Mouse (Mus musculus): ENCODE results near the gene Yipf2. TPM values are rescaled to one million over a fixed set of nuclear protein-coding genes. Genes with fewer than 3 reads are reported as not detected.

Yipf2 gene
- total and polyA plus RNA-seq, 3 experiments: 16.6 to 21.2 (median 17.5) TPM

DNA sequence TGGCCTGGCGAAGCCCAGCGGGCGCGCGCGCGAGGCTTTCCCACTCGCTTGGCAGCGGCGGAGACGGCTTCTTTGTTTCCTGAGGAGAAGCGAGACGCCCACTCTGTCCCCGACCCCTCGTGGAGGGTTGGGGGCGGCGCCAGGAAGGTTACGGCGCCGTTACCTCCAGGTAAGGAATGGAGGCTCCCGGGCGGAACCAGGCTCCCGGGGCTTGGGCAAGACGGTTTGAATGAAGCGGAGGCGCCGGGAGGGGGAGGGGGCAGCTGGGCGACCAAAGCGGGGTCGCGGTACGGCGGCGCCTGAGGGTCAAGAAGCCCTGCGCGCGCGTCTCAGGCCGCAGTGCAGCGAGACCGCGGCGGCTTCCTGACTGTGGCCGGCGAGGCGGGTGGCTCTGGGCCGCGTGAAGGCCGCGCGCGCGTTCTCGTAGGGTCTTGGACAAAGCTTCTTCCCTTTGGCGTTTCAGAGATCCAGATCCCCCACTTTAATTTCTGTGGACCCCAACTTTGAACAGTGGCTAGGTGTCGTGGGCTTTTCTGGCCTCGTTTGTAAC is 23.7 kb upstream of the Yipf2 start:
- dilution Hi-C loops (cut with MboI; ENCODE audit: extremely low pct_ligation_motif_present, extremely low pct_unique_long_range_greater_than_20kb, low sequenced_read_pairs): no loop called here
- no peaks in the 10 kb centered on the region for H3K27me3 ChIP-seq (replicated peaks)
- peak overlapping the region; percentile 64 for H3K27ac ChIP-seq (ENCODE audit: insufficient read depth, low read depth)
- TF ChIP-seq HCFC1 (IDR thresholded peaks at IDR 0.05; ENCODE audit: low read depth, low read length) (peak; percentile 73), POLR2A (IDR thresholded peaks at IDR 0.05; ENCODE audit: low read depth, low read length) (peak; percentile 53; the same call in 1 of the 2 replicates), MAX (IDR thresholded peaks at IDR 0.05; ENCODE audit: low read length) (peak; percentile 64; the same call in 1 of the 2 replicates), CHD1 (IDR thresholded peaks at IDR 0.05; ENCODE audit: low read depth, low read length) (no peak), ZKSCAN1 (IDR thresholded peaks at IDR 0.05; ENCODE audit: borderline replicate concordance, low read depth, low read length) (no peak), ELF1 (IDR thresholded peaks at IDR 0.05; ENCODE audit: low read depth, low read length) (peak; percentile 74; the same call in 1 of the 2 replicates), CTCF (conservative IDR thresholded peaks at IDR 0.05 in 1 of 2, IDR thresholded peaks at IDR 0.05 in 1 of 2; ENCODE audit: low read depth in 2 of 2, low read length in 2 of 2) (no peak), JUND (conservative IDR thresholded peaks at IDR 0.05; ENCODE audit: low read depth, low read length) (no peak), USF2 (conservative IDR thresholded peaks at IDR 0.05; ENCODE audit: low read depth, low read length) (no peak), POLR2AphosphoS2 (IDR thresholded peaks at IDR 0.05; ENCODE audit: low read depth, low read length) (no peak), ZMIZ1 (IDR thresholded peaks at IDR 0.05; ENCODE audit: low read depth, low read length) (0 out of 2 replicates have a peak, but pooled peaks have one; percentile 48), EP300 (IDR thresholded peaks at IDR 0.05; ENCODE audit: low read length) (no peak), SIN3A (IDR thresholded peaks at IDR 0.05; ENCODE audit: low read length) (peak; percentile 53; the same call in 1 of the 2 replicates), RCOR1 (conservative IDR thresholded peaks at IDR 0.05; ENCODE audit: low read depth, low read length) (no peak), MAZ (IDR thresholded peaks at IDR 0.05; ENCODE audit: low read depth, low read length) (no peak; the same call in 1 of the 2 replicates), MYC (IDR thresholded peaks at IDR 0.05; ENCODE audit: low read depth, low read length) (peak; percentile 30; the same call in 1 of the 2 replicates), JUN (IDR thresholded peaks at IDR 0.05; ENCODE audit: insufficient read depth, low read depth, low read length) (no peak), USF1 (IDR thresholded peaks at IDR 0.05; ENCODE audit: low read depth, low read length) (no peak), TBP (conservative IDR thresholded peaks at IDR 0.05; ENCODE audit: low read depth, low read length) (no peak), RAD21 (IDR thresholded peaks at IDR 0.05; ENCODE audit: low read depth, low read length) (no peak), SMC3 (IDR thresholded peaks at IDR 0.05; ENCODE audit: low read depth, low read length) (no peak), E2F4 (IDR thresholded peaks at IDR 0.05; ENCODE audit: insufficient replicate concordance, low read depth, low read length) (no peak), MXI1 (IDR thresholded peaks at IDR 0.05; ENCODE audit: low read depth, low read length) (peak; percentile 53; the same call in 1 of the 2 replicates), BHLHE40 (IDR thresholded peaks at IDR 0.05; ENCODE audit: low read depth, low read length) (no peak), CHD2 (IDR thresholded peaks at IDR 0.05; ENCODE audit: low read length) (peak; percentile 72), GABPA (IDR thresholded peaks at IDR 0.05; ENCODE audit: insufficient replicate concordance, low read depth, low read length) (no peak; the same call in 1 of the 2 replicates), ZNF384 (IDR thresholded peaks at IDR 0.05; ENCODE audit: low read depth, low read length) (no peak), NRF1 (IDR thresholded peaks at IDR 0.05; ENCODE audit: low read depth, low read length) (no peak), PAX5 (IDR thresholded peaks at IDR 0.05; ENCODE audit: low read length) (no peak), IRF4 (IDR thresholded peaks at IDR 0.05; ENCODE audit: low read depth, low read length) (peak; percentile 29; the same call in 1 of the 2 replicates), ZC3H11A (IDR thresholded peaks at IDR 0.05; ENCODE audit: low read depth, low read length) (no peak), MAFK (IDR thresholded peaks at IDR 0.05; ENCODE audit: insufficient replicate concordance, low read length) (no peak), UBTF (IDR thresholded peaks at IDR 0.05; ENCODE audit: low read depth, low read length) (no peak), TCF12 (IDR thresholded peaks at IDR 0.05; ENCODE audit: low read depth, low read length) (peak; percentile 60), MEF2A (IDR thresholded peaks at IDR 0.05; ENCODE audit: borderline replicate concordance, low read depth, low read length) (peak; percentile 25; the same call in 1 of the 2 replicates), KAT2A (IDR thresholded peaks at IDR 0.05; ENCODE audit: insufficient replicate concordance, low read length) (no peak), ETS1 (conservative IDR thresholded peaks at IDR 0.05; ENCODE audit: low read depth, low read length) (no peak), NELFE (IDR thresholded peaks at IDR 0.05; ENCODE audit: low read depth, low read length) (peak; percentile 61)
- in situ Hi-C loops (cut with MboI; ENCODE audit: low pct_ligation_motif_present, low pct_unique_long_range_greater_than_20kb, low sequenced_read_pairs): no loop called here
- H3K36me3 ChIP-seq (replicated peaks in 1 of 2; ENCODE audit: control insufficient read depth in 1 of 2, insufficient read depth in 1 of 2, low read length in 1 of 2): peaks cover 0 to 14% of the 10 kb centered on the region in 2 experiments
- DNase-seq (ENCODE audit: extremely low read depth): peak; percentile 72
- peak overlapping the region; percentile 74 to 95 (median 79) for H3K4me3 ChIP-seq (replicated peaks in 1 of 3; ENCODE audit: low read depth in 2 of 3, low read length in 2 of 3, poor library complexity in 1 of 3)
- peak overlapping the region; percentile 80 for H3K9ac ChIP-seq (ENCODE audit: insufficient read depth, low read depth)
- H3K9me3 ChIP-seq (replicated peaks; ENCODE audit: low read length): no peaks in the 10 kb centered on the region
- peaks cover 47% of the 10 kb centered on the region for H3K79me2 ChIP-seq (replicated peaks; ENCODE audit: control insufficient read depth, extremely low read depth, insufficient read depth, poor library complexity, severe bottlenecking)
- 0 out of 2 replicates have a peak overlapping the region, but pooled peaks have one; percentile 8 for H3K4me2 ChIP-seq (ENCODE audit: insufficient read depth, low read depth, poor library complexity, severe bottlenecking)
- peaks cover 4 to 26% of the 10 kb centered on the region in 2 experiments for H3K4me1 ChIP-seq (ENCODE audit: control insufficient read depth in 1 of 2, insufficient read depth in 2 of 2)

Data from CH12.LX (cell line).